Mouse (Mus musculus): Measurements from ENCODE around the gene Frk.

- TF ChIP-seq CTCF (IDR thresholded peaks at IDR 0.05; ENCODE audit: low read depth) (no peak), EP300 (optimal IDR thresholded peaks at IDR 0.05) (no peak)
Observed at GRCm38 (mm10) chr10:34479942-34480455, 3.2 kb upstream of the Frk start.
